Mouse (Mus musculus) lung, postnatal 0 days (tissue): Measurements from ENCODE around the gene Hivep2.

Experiments
- CTCF ChIP-seq: IDR thresholded peaks from 2 replicates; pipeline ENCODE4 v1.5.1; 2016; ENCODE audit warnings: antibody characterized with exemption, mild to moderate bottlenecking
- EP300 ChIP-seq: IDR thresholded peaks from 2 replicates; pipeline ENCODE4 v1.6.1; 2016; ENCODE audit warnings: antibody characterized with exemption, mild to moderate bottlenecking, control low read depth

DNA sequence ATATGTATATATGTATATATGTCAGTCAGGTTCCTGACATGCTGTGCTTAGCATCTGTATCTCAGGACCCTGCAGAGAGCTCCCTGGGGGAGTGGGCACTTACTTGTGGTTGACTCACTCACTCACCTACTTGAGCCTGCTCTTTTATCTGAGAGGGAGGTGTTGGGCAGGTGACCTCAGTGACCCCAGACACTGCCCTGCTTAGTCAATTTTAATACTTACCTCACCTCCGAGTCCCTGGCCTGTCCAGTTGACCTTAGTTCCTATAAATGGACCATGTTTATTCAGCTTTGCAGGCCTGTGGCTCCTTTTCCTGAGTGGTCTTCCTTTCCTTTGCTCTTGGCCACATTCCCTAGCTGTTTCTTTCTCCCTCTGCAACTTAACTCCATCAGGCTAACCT lies 61.9 kb downstream of the Hivep2 start:
- no peak for TF ChIP-seq EP300
- no peak for TF ChIP-seq CTCF
